Mouse (Mus musculus) G1E (cell line): Measurements from ENCODE around the gene Gng12. TPM values are rescaled to one million over a fixed set of nuclear protein-coding genes. Genes with fewer than 3 reads are reported as not detected.

ENCODE experiments used
- ATAC-seq: 2 replicates; pipeline ENCODE4 v1.8.0; 2016; ENCODE audit warnings: mild to moderate bottlenecking; ENCODE audit not compliant: insufficient number of reproducible peaks, poor library complexity, low FRiP score, severe bottlenecking; ENCODE audit errors: extremely low read depth
- DNase-seq: peaks from one replicate; pipeline ENCODE4 v3.0.0; 2012; ENCODE audit warnings: low spot score
- H3K27me3 ChIP-seq: 2 replicates; pipeline ENCODE4 v1.6.1; 2012; ENCODE audit warnings: mild to moderate bottlenecking, low read length, inconsistent platforms; ENCODE audit not compliant: insufficient read depth
- H3K36me3 ChIP-seq: replicated peaks from 2 replicates; pipeline ENCODE3; 2012; ENCODE audit warnings: mild to moderate bottlenecking, inconsistent platforms
- H3K4me1 ChIP-seq: 2 replicates; pipeline ENCODE4 v1.6.1; 2012; ENCODE audit warnings: low read depth, low read length, inconsistent platforms, mixed read lengths; ENCODE audit not compliant: insufficient read depth
- H3K4me3 ChIP-seq: 2 replicates; pipeline ENCODE4 v1.5.1; 2012; ENCODE audit warnings: low read depth, mild to moderate bottlenecking, inconsistent platforms, low read length, moderate library complexity, mixed read lengths
- H3K9me3 ChIP-seq: replicated peaks from 2 replicates; pipeline ENCODE4 v1.6.1; 2012; ENCODE audit warnings: inconsistent platforms
- CTCF ChIP-seq: IDR thresholded peaks from 2 replicates; pipeline ENCODE4 v1.5.1; 2012; ENCODE audit warnings: low read depth, low read length, inconsistent platforms, mixed read lengths
- GATA1 ChIP-seq: IDR thresholded peaks from 2 replicates; pipeline ENCODE4 v1.6.1; 2012; ENCODE audit warnings: borderline replicate concordance, low read length, inconsistent platforms, mixed read lengths
- GATA2 ChIP-seq: IDR thresholded peaks from 2 replicates; pipeline ENCODE4 v1.6.1; 2012; ENCODE audit warnings: low read depth, low read length, inconsistent platforms, borderline replicate concordance
- POLR2AphosphoS5 ChIP-seq: IDR thresholded peaks from 2 replicates; pipeline ENCODE4 v1.6.1; 2012; ENCODE audit warnings: low read depth, low read length, inconsistent platforms; ENCODE audit not compliant: insufficient replicate concordance
- TAL1 ChIP-seq: conservative IDR thresholded peaks from 2 replicates; pipeline ENCODE4 v1.6.1; 2012; ENCODE audit warnings: low read depth, low read length, inconsistent platforms, mixed read lengths
- polyA plus RNA-seq: library from polyadenylated mRNA; stranded (reverse); fragments of >175 nt; gene quantifications from 2 replicates; pipeline ENCODE4 v1.2.3, GENCODE M21; 2012
- total RNA-seq, 2 experiments: library from RNA; stranded (forward) in 1 of 2; stranded (reverse) in 1 of 2; fragments of 200-1000 nt in 1 of 2; fragments of >200 nt in 1 of 2; fragmentation: Nextera tagmentation in 1 of 2; gene quantifications; 2 replicates each; pipeline ENCODE4 v1.2.3; 2014 to 2017

Gene Gng12
- total and polyA plus RNA-seq, 3 experiments: 0.11 to 0.53 TPM; not detected in 1

DNA sequence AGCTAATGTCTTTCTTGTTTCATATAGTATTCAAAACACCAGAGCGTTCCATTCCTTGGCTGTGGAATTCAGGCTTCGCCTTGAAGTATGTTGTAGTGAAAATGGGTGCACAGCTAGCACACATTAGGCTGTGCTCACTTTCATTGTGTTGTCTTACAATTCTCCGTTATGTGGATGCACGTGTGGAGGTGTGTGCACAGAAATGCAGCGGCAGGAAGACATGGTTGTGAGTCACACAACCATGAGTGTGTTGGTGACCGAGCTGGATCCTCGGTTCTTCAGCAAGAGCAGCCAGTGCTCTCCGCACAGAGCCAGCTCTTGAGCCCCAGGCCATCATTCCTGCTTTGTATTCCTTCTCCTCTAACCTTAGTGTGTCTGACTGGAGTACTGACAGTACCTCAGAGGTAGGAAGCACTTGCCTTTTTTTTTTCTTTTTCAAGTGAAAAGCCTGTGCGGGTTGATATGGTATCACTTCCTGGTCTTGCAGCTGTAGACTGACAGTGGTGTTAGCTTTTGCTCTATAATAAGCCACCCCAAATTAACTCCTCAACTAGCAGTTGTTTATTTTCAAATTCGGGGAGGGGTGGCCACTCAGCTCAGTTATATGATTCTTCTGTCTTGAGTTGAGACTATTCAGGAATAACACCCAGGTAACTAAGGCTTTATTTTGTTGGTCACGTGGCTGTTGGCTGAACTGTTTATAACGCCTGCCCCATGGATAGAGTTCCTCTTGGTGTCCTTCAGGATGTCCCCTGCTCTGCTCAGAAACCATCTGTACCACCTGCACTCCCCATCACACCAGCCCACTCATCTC lies 48.2 kb downstream of the Gng12 start:
- Histone ChIP-seq H3K4me1 (peaks cover 12% of the 10 kb centered on the region), H3K27me3 (peaks cover 3% of the 10 kb centered on the region; the same call in 1 of the 2 replicates), H3K36me3 (no peaks in the 10 kb centered on the region), H3K4me3 (no peak overlapping the region), H3K9me3 (no peaks in the 10 kb centered on the region)
- DNase-seq: no peak
- TF ChIP-seq GATA1: no peak
- no peak for ATAC-seq

DNA sequence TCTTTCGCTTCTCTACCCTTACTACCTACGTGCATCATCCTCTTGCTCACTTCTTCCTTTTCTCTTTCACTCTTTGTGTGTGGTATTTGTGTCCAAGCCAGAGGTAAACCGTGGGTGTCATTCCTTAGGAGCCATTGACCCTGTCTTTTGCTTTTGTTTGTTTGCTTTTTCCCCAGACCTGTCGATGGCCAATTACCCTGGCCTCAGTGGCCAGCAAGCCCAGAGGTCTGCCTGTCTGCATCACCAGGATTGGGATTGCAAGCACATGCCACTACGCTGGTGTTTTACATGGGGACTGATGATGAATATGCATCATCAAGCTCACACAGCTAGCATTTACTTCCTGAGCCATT lies 48.8 kb downstream of the Gng12 start:
- ATAC-seq: no peak
- DNase-seq: no peak
- TF ChIP-seq POLR2AphosphoS5 (no peak), CTCF (no peak), GATA1 (no peak), GATA2 (no peak), TAL1 (no peak)
- Histone ChIP-seq H3K36me3 (no peaks in the 10 kb centered on the region), H3K27me3 (peaks cover 3% of the 10 kb centered on the region; the same call in 1 of the 2 replicates), H3K4me1 (peaks cover 12% of the 10 kb centered on the region), H3K4me3 (no peak overlapping the region), H3K9me3 (no peaks in the 10 kb centered on the region)

DNA sequence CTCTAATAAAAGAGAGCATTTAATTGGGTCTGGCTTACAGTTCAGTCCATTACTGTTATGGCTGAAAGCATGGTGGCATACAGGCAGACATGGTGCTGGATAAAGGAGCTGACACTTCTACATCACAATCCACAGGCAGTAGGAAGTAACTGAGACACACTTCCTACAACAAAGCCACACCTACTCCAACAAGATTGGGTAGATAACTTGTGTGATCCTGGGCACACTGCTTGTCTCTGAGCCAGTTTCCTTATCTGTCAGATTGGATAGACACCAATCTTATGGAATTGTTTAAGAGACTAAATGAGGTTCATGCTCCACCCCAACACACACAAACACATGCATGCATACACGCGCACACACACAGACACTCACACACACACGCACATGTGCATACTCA lies 51.9 kb downstream of the Gng12 start:
- Histone ChIP-seq H3K4me1 (peaks cover 17% of the 10 kb centered on the region), H3K4me3 (no peak overlapping the region), H3K36me3 (no peaks in the 10 kb centered on the region), H3K27me3 (peaks cover 2% of the 10 kb centered on the region; the same call in 1 of the 2 replicates), H3K9me3 (no peaks in the 10 kb centered on the region)
- no peak for TF ChIP-seq TAL1
- TF ChIP-seq GATA1: no peak
- TF ChIP-seq CTCF: no peak
- no peak for TF ChIP-seq POLR2AphosphoS5
- TF ChIP-seq GATA2: no peak
- ATAC-seq: no peak
- no peak for DNase-seq

DNA sequence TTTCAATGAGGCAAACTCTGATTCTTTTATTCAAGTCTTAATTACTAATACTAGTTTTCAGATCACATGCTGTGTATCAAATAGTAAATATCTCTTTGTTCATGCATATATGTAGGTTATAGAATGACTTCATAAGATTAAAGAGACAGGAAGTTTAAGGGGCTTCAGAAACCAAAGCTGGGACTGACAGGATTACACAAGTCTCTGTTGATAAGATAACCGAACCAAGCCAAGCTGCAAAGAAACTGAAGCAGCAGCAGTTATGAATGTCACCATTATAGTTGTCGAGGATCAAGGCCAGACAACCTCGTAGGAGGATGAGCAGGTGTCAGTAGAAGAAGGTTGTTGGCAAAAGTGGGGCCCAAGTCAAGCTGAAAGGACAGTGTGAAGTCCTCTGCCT lies 52.7 kb downstream of the Gng12 start:
- Histone ChIP-seq H3K9me3 (no peaks in the 10 kb centered on the region), H3K4me3 (no peak overlapping the region), H3K36me3 (no peaks in the 10 kb centered on the region), H3K27me3 (peaks cover 4% of the 10 kb centered on the region), H3K4me1 (peaks cover 20% of the 10 kb centered on the region)
- no peak for ATAC-seq
- TF ChIP-seq GATA2 (no peak), GATA1 (no peak), POLR2AphosphoS5 (no peak)
- no peak for DNase-seq

DNA sequence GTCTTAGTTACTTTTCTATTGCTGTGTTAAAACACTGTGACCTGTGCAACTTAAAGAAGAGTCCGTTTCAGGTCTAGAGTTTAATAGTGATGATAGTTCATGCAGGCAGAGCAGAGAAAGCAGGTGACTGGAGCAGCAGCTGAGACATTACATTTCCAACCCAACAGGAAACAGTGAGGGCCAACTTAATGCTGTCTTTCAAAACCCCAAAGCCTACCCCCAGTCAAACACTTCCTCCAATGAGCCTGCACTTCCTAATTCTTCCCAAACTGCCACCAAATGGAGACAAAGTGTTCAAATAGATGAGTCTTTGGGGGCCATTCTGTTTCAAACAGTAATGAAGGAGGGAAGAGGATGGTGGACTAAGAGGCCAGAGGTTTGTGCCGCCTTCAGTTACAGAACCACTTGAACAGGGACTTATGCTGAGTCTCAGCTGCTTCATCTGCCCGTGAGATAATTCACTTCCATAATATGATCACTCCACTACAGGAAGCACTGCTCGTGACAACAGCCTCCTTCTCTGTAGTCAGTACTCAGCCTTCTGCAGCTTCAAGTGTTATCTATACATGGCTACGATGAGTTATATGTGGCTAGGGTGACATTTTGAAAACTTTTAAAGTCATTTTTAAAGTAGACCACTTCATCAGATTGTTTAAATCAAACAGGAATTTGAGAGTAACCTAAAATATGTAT lies 55.7 kb downstream of the Gng12 start:
- Histone ChIP-seq H3K9me3 (no peaks in the 10 kb centered on the region), H3K4me3 (no peak overlapping the region), H3K36me3 (no peaks in the 10 kb centered on the region), H3K27me3 (peaks cover 6% of the 10 kb centered on the region), H3K4me1 (peaks cover 23% of the 10 kb centered on the region)
- no peak for ATAC-seq
- DNase-seq: no peak
- TF ChIP-seq CTCF (no peak), GATA1 (no peak), TAL1 (no peak), POLR2AphosphoS5 (no peak), GATA2 (no peak)

- peaks cover 19% of the 10 kb centered on the region for H3K4me1 ChIP-seq
- no peak overlapping the region for H3K4me3 ChIP-seq
- DNase-seq (no peak), ATAC-seq (no peak)
- TF ChIP-seq CTCF (no peak), POLR2AphosphoS5 (no peak), TAL1 (no peak), GATA1 (no peak), GATA2 (no peak)
- peaks cover 6% of the 10 kb centered on the region for H3K27me3 ChIP-seq
- H3K36me3 ChIP-seq: no peaks in the 10 kb centered on the region
- no peaks in the 10 kb centered on the region for H3K9me3 ChIP-seq
These were observed 57.8 kb downstream of the Gng12 start for GRCm38 (mm10) chr6:66953951-66954519.
